Mouse (Mus musculus): ENCODE measurements around the gene Mgarp. TPM values are rescaled to one million over a fixed set of nuclear protein-coding genes. Genes with fewer than 3 reads are reported as not detected.
A peak's percentile ranks its signal among the peaks of the same experiment; 100 is the strongest.

Gene Mgarp
- total and polyA plus RNA-seq, 3 experiments = 0.65 to 5.2 TPM; not detected in 1

DNA sequence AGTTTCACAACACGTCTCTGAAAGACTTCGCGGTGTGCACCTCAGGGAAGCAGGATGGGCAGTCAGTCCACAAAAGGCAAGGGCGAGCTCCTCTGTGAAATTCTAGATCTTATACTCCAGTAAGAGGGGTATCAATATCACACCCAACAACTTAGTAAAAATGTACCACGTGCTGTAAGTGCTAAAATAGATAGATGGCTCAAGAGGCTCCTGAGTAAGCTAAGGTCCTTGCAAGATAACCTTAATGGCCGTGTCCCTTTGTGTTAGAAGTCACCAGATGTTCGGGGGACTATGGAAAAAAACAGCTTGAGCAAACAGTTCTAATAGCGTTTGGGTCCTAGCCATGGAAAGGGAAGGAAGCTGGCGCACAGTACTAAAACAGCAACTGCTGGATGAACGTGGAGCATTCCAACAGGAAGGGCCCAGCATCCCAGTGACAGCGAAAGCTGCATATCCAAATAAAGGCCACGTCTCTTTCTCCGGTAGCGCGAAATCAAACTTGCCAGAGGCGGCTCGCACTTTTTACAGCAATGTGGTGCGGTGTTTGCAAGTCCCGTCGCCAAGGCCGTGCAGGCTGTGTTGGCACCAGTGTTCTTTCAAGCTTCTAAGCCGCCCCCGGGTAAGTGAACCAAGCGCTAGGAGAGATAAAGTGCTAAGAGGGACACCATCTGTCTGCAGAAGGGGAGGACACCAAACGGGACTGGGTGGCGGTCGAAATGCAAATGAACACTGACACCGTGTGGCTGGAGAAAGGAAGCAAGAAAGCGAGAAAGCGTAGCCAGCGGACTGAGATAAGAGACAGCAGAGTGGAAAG is 31.6 kb downstream of the Mgarp start (continued):
- no peak for TF ChIP-seq CHD1 (IDR thresholded peaks at IDR 0.05; ENCODE audit: low read depth, low read length)
- TF ChIP-seq ZC3H11A (IDR thresholded peaks at IDR 0.05; ENCODE audit: low read depth, low read length) = peak; percentile 87
- no peak; the same call in 1 of the 2 replicates for TF ChIP-seq MYC (IDR thresholded peaks at IDR 0.05; ENCODE audit: low read depth, low read length)
- TF ChIP-seq GATA1 (IDR thresholded peaks at IDR 0.05; ENCODE audit: low read depth, low read length) = peak; percentile 75
- TF ChIP-seq POLR2A (IDR thresholded peaks at IDR 0.05; ENCODE audit: control insufficient read depth in 1 of 2, insufficient read depth in 1 of 2, low read depth in 1 of 2, low read length in 2 of 2, poor library complexity in 1 of 2) = no peak

DNA sequence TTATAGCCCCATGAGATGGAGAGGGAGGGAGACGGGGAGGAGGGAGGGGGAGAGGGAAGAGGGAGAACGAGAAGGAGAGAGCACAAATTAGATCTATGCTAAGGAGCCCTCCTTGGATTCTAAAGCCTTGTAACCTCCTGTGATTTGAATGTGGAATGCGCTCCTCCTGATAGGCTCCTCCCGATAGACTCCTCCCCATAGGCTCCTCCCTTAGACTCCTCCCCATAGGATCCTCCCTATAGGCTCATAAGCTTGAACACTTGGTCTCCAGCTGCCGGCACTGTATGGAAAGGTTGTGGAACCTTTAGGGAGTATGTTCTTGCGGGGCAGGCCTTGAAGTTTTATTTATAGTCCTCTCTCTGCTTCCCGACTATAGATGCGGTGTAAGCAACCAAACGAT is 35.5 kb downstream of the Mgarp start:
- Histone ChIP-seq H3K4me3 (ENCODE audit: control insufficient read depth in 1 of 2, insufficient read depth in 1 of 2, low read depth in 2 of 2, low read length in 2 of 2) (no peak overlapping the region), H3K27ac (ENCODE audit: control insufficient read depth, low read depth, low read length) (no peak overlapping the region), H3K4me1 (ENCODE audit: control insufficient read depth in 1 of 2, insufficient read depth in 2 of 2, low read length in 2 of 2) (peaks cover 0 to 18% of the 10 kb centered on the region in 2 experiments; a peak in 2 of 4 replicates), H3K36me3 (ENCODE audit: control insufficient read depth in 1 of 2, insufficient read depth in 2 of 2, low read length in 2 of 2) (peaks cover 0 to 10% of the 10 kb centered on the region in 2 experiments; a peak in 2 of 4 replicates), H3K9ac (ENCODE audit: control insufficient read depth, low read depth, low read length, poor library complexity, severe bottlenecking) (no peak overlapping the region), H3K79me2 (ENCODE audit: control insufficient read depth, insufficient read depth, low read length, poor library complexity) (no peaks in the 10 kb centered on the region; the same call in 1 of the 2 replicates), H3K27me3 (ENCODE audit: control insufficient read depth in 1 of 2, insufficient read depth in 2 of 2, low read length in 2 of 2) (no peaks in the 10 kb centered on the region), H3K9me3 (replicated peaks; ENCODE audit: insufficient read depth, low read length) (no peaks in the 10 kb centered on the region)
- DNase-seq (ENCODE audit: low read depth, low spot score) = peak; percentile 53
- TF ChIP-seq MXI1 (IDR thresholded peaks at IDR 0.05; ENCODE audit: low read depth, low read length) (no peak), MAFK (IDR thresholded peaks at IDR 0.05; ENCODE audit: borderline replicate concordance, low read depth, low read length) (no peak), HCFC1 (IDR thresholded peaks at IDR 0.05; ENCODE audit: low read depth, low read length) (no peak)

DNA sequence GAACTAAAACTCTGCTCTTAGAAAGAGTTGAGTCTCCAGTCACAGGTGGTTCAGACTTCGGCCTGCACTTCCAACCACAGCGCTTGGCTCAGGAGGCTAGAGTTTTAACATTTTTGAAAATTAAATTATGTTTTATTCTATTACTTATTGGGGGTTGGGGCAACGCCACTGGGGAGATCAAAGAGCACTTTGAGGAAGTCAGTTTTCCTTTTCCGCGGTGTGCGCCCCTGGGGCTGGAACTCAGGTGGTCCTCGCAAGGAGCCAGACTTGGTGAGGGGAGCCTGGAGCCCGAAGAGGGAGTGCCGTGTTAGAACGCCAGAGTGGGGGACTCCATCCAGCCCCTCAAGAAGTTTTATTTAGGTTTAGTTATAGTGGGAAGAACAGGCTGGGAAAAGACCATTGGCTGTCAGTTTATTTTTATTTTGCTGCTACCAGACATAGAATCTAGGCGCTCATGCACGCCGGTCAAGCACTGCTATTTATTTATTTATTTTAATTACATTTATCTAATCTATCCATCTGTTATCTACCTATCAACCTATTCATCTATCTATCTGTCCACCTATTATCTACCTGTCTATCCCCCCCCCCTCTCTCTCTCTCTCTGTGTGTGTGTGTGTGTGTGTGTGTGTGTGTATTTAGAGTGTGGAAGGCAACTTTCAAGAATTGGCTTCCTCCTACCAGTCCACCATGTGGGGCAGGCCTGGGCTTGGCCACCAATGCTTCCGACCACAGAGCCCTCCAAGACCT is 36.8 kb downstream of the Mgarp start:
- Histone ChIP-seq H3K4me1 (ENCODE audit: control insufficient read depth in 1 of 2, insufficient read depth in 2 of 2, low read length in 2 of 2) (peaks cover 0 to 11% of the 10 kb centered on the region in 2 experiments; a peak in 1 of 4 replicates), H3K27me3 (ENCODE audit: control insufficient read depth in 1 of 2, insufficient read depth in 2 of 2, low read length in 2 of 2) (no peaks in the 10 kb centered on the region), H3K79me2 (ENCODE audit: control insufficient read depth, insufficient read depth, low read length, poor library complexity) (no peaks in the 10 kb centered on the region; the same call in 1 of the 2 replicates), H3K4me3 (ENCODE audit: control insufficient read depth in 1 of 2, insufficient read depth in 1 of 2, low read depth in 2 of 2, low read length in 2 of 2) (peak overlapping the region; percentile 47 to 65), H3K9ac (ENCODE audit: control insufficient read depth, low read depth, low read length, poor library complexity, severe bottlenecking) (peak overlapping the region; percentile 65), H3K36me3 (ENCODE audit: control insufficient read depth in 1 of 2, insufficient read depth in 2 of 2, low read length in 2 of 2) (peaks cover 0 to 3% of the 10 kb centered on the region in 2 experiments; a peak in 1 of 4 replicates), H3K27ac (ENCODE audit: control insufficient read depth, low read depth, low read length) (peak overlapping the region; percentile 20; the same call in 1 of the 2 replicates), H3K9me3 (replicated peaks; ENCODE audit: insufficient read depth, low read length) (no peaks in the 10 kb centered on the region)
- peak; percentile 40 for DNase-seq (ENCODE audit: low read depth, low spot score)
- peak; percentile 27; the same call in 1 of the 2 replicates for TF ChIP-seq E2F4 (IDR thresholded peaks at IDR 0.05; ENCODE audit: borderline replicate concordance, low read depth, low read length)
- TF ChIP-seq GATA1 (IDR thresholded peaks at IDR 0.05; ENCODE audit: low read depth, low read length) = peak; percentile 61; the same call in 1 of the 2 replicates
- no peak for TF ChIP-seq TBP (IDR thresholded peaks at IDR 0.05; ENCODE audit: low read depth, low read length)
- no peak for TF ChIP-seq CHD1 (IDR thresholded peaks at IDR 0.05; ENCODE audit: low read depth, low read length)
- TF ChIP-seq JUND (IDR thresholded peaks at IDR 0.05; ENCODE audit: low read depth, low read length) = no peak
- TF ChIP-seq KAT2A (conservative IDR thresholded peaks at IDR 0.05; ENCODE audit: low read depth, low read length) = 0 out of 2 replicates have a peak, but pooled peaks have one; percentile 5
- 0 out of 2 replicates have a peak, but pooled peaks have one; percentile 39 for TF ChIP-seq ETS1 (IDR thresholded peaks at IDR 0.05; ENCODE audit: low read depth, low read length)
- TF ChIP-seq EP300 (IDR thresholded peaks at IDR 0.05; ENCODE audit: low read depth in 1 of 2, low read length in 2 of 2) = no peak
- TF ChIP-seq MAZ (IDR thresholded peaks at IDR 0.05; ENCODE audit: low read depth, low read length) = peak; percentile 36; the same call in 1 of the 2 replicates
- TF ChIP-seq MAX (IDR thresholded peaks at IDR 0.05; ENCODE audit: low read length) = 0 out of 2 replicates have a peak, but pooled peaks have one; percentile 27
- TF ChIP-seq CHD2 (IDR thresholded peaks at IDR 0.05; ENCODE audit: low read length) = no peak
- no peak for TF ChIP-seq TCF12 (IDR thresholded peaks at IDR 0.05; ENCODE audit: low read depth, low read length)
- TF ChIP-seq NRF1 (IDR thresholded peaks at IDR 0.05; ENCODE audit: insufficient read depth, low read depth, low read length, poor library complexity, severe bottlenecking) = no peak

All from MEL (cell line).